10 mouse cellular contexts compared by ENCODE assay signal in the genomic region with DNA sequence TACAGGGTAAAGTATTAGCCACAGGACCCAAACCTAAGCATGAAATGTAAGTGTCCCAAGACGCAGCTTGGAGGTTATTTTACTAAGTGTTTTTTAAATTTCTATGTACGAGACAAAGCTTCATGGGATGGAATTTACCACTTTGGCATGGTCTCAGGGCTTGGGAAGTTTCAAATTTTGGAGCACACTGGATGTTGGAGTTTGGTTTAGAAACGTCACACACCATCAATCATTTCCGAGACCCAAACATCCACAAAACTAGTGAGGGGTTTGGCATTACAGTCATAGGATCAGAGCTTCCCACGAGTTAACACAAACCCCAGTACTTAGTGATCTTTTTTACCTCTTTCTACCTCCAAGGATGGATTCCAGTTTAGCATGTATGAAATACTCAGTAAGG. TPM values are rescaled to one million over a fixed set of nuclear protein-coding genes. Genes with fewer than 3 reads are reported as not detected.
DNase-seq lines count a peak whose midpoint lies in the region; ATAC-seq lines count a peak whose summit lies in the region.
"Had no signal": no experiment of that assay in that cellular context is flagged by ENCODE, and none has a peak within 500 bp of the region (broad histone marks: within the 10 kb centered on the region; RNA-seq: fewer than 3 reads in every experiment).

No protein-coding gene starts in this region.

- H3K27ac ChIP-seq in hindbrain, embryonic 12.5 days, result peak overlapping the region; percentile 35; the same call in 1 of the 2 replicates
- H3K27ac ChIP-seq in hindbrain, embryonic 11.5 days (ENCODE audit: low read depth, low read length), result no peak overlapping the region
- H3K27ac ChIP-seq in embryonic facial prominence, embryonic 10.5 days (replicated peaks), result peak overlapping the region; percentile 81
- peak overlapping the region; percentile 78 for H3K27ac ChIP-seq in embryonic facial prominence, embryonic 14.5 days (replicated peaks; ENCODE audit: low read depth, low read length)
- peak overlapping the region; percentile 83 for H3K27ac ChIP-seq in liver, embryonic 13.5 days

- no peak overlapping the region for H3K4me2 ChIP-seq in hindbrain, embryonic 12.5 days (replicated peaks)
- H3K4me2 ChIP-seq in hindbrain, embryonic 11.5 days (replicated peaks; ENCODE audit: low read depth, low read length), result no peak overlapping the region
- H3K4me2 ChIP-seq in embryonic facial prominence, embryonic 14.5 days (ENCODE audit: low read depth, low read length), result peak overlapping the region; percentile 27; the same call in 1 of the 2 replicates
- peak overlapping the region; percentile 74 for H3K4me2 ChIP-seq in liver, embryonic 13.5 days
- H3K4me2 ChIP-seq: midbrain, embryonic 12.5 days had no signal

- no peak overlapping the region for H3K4me3 ChIP-seq in hindbrain, embryonic 12.5 days
- no peak overlapping the region for H3K4me3 ChIP-seq in hindbrain, embryonic 11.5 days (ENCODE audit: low read depth, low read length)
- H3K4me3 ChIP-seq in embryonic facial prominence, embryonic 10.5 days, result no peak overlapping the region
- no peak overlapping the region for H3K4me3 ChIP-seq in embryonic facial prominence, embryonic 14.5 days (ENCODE audit: low read depth, low read length)
- peak overlapping the region; percentile 45 for H3K4me3 ChIP-seq in liver, embryonic 13.5 days (replicated peaks)
- H3K4me3 ChIP-seq: midbrain, embryonic 12.5 days had no signal

- H3K9me3 ChIP-seq in hindbrain, embryonic 12.5 days (replicated peaks), result no peaks in the 10 kb centered on the region
- H3K9me3 ChIP-seq in hindbrain, embryonic 11.5 days (ENCODE audit: control insufficient read depth, low read length), result no peaks in the 10 kb centered on the region
- no peaks in the 10 kb centered on the region for H3K9me3 ChIP-seq in embryonic facial prominence, embryonic 10.5 days
- no peaks in the 10 kb centered on the region for H3K9me3 ChIP-seq in embryonic facial prominence, embryonic 14.5 days (ENCODE audit: control insufficient read depth, low read length)
- H3K9me3 ChIP-seq in liver, embryonic 13.5 days (replicated peaks), result no peaks in the 10 kb centered on the region
- H3K9me3 ChIP-seq: midbrain, embryonic 12.5 days had no signal

- no peak for ATAC-seq in hindbrain, embryonic 12.5 days (ENCODE audit: low FRiP score)
- no peak for ATAC-seq in hindbrain, embryonic 11.5 days (ENCODE audit: low FRiP score)
- peak; percentile 41; the same call in 1 of the 2 replicates for ATAC-seq in embryonic facial prominence, embryonic 14.5 days (ENCODE audit: low read depth)
- ATAC-seq in liver, embryonic 13.5 days (ENCODE audit: low read depth), result no peak
- ATAC-seq: forebrain, embryonic 14.5 days had no signal

- H3K9ac ChIP-seq in hindbrain, embryonic 12.5 days, result no peak overlapping the region
- no peak overlapping the region for H3K9ac ChIP-seq in hindbrain, embryonic 11.5 days (ENCODE audit: low read depth, low read length)
- 0 out of 2 replicates have a peak overlapping the region, but pooled peaks have one; percentile 39 for H3K9ac ChIP-seq in embryonic facial prominence, embryonic 14.5 days (ENCODE audit: low read depth, low read length)
- peak overlapping the region; percentile 65 for H3K9ac ChIP-seq in liver, embryonic 13.5 days
- H3K9ac ChIP-seq: midbrain, embryonic 12.5 days had no signal

- H3K36me3 ChIP-seq in hindbrain, embryonic 12.5 days, result no peaks in the 10 kb centered on the region
- no peaks in the 10 kb centered on the region for H3K36me3 ChIP-seq in hindbrain, embryonic 11.5 days (ENCODE audit: control insufficient read depth, insufficient read depth, low read length)
- no peaks in the 10 kb centered on the region for H3K36me3 ChIP-seq in embryonic facial prominence, embryonic 10.5 days (replicated peaks)
- H3K36me3 ChIP-seq in embryonic facial prominence, embryonic 14.5 days (ENCODE audit: control insufficient read depth, insufficient read depth, low read length), result no peaks in the 10 kb centered on the region
- no peaks in the 10 kb centered on the region for H3K36me3 ChIP-seq in liver, embryonic 13.5 days
- H3K36me3 ChIP-seq: midbrain, embryonic 12.5 days had no signal

- no peak for DNase-seq in hindbrain, embryonic 11.5 days (ENCODE audit: low spot score)
- DNase-seq in embryonic facial prominence, embryonic 10.5 days (ENCODE audit: low spot score), result no peak
- DNase-seq in embryonic facial prominence, embryonic 14.5 days (ENCODE audit: low spot score), result no peak
- DNase-seq in liver, embryonic 13.5 days, result no peak
- DNase-seq in thymus, postnatal 25 days, result no peak
- no peak for DNase-seq in gastrocnemius, postnatal 10 days
- DNase-seq: cerebellum, postnatal 36 days had no signal

- H3K4me1 ChIP-seq in hindbrain, embryonic 12.5 days, result peaks cover 19% of the 10 kb centered on the region
- no peaks in the 10 kb centered on the region for H3K4me1 ChIP-seq in hindbrain, embryonic 11.5 days (replicated peaks; ENCODE audit: control insufficient read depth, insufficient read depth, low read length)
- peaks cover 57% of the 10 kb centered on the region for H3K4me1 ChIP-seq in embryonic facial prominence, embryonic 10.5 days
- peaks cover 43% of the 10 kb centered on the region for H3K4me1 ChIP-seq in embryonic facial prominence, embryonic 14.5 days (ENCODE audit: control insufficient read depth, insufficient read depth, low read length)
- H3K4me1 ChIP-seq in liver, embryonic 13.5 days (replicated peaks), result peaks cover 100% of the 10 kb centered on the region

- 77% methylated on average over 5 of the region's 5 CpGs for WGBS in hindbrain, embryonic 12.5 days
- WGBS in hindbrain, embryonic 11.5 days, result 81% methylated on average over 5 of the region's 5 CpGs
- 85% methylated on average over 5 of the region's 5 CpGs for WGBS in embryonic facial prominence, embryonic 10.5 days
- 58% methylated on average over 5 of the region's 5 CpGs for WGBS in embryonic facial prominence, embryonic 14.5 days
- WGBS in liver, embryonic 13.5 days (ENCODE audit: insufficient replicate concordance), result 56% methylated on average over 5 of the region's 5 CpGs

- H3K27me3 ChIP-seq in hindbrain, embryonic 12.5 days, result no peaks in the 10 kb centered on the region
- H3K27me3 ChIP-seq in hindbrain, embryonic 11.5 days (ENCODE audit: control insufficient read depth, insufficient read depth, low read length), result no peaks in the 10 kb centered on the region
- H3K27me3 ChIP-seq in embryonic facial prominence, embryonic 10.5 days (replicated peaks; ENCODE audit: low read depth, poor library complexity, severe bottlenecking), result no peaks in the 10 kb centered on the region
- no peaks in the 10 kb centered on the region for H3K27me3 ChIP-seq in embryonic facial prominence, embryonic 14.5 days (replicated peaks; ENCODE audit: control insufficient read depth, insufficient read depth, low read length)
- no peaks in the 10 kb centered on the region for H3K27me3 ChIP-seq in liver, embryonic 13.5 days
- H3K27me3 ChIP-seq: midbrain, embryonic 12.5 days had no signal

RNA-seq across cellular contexts. Expression of a gene that starts 28.6 kb away (rescaled TPM):
- 41.0 and 41.1 TPM in 2 replicates for polyA plus RNA-seq in hindbrain, embryonic 12.5 days (2016; fragmentation: Nextera tagmentation; extraction: Ambion mirVana)
- polyA plus RNA-seq in hindbrain, embryonic 11.5 days (2014; fragmentation: Nextera tagmentation; extraction: Ambion mirVana), result 66.4 and 73.5 TPM in 2 replicates
- polyA plus RNA-seq in embryonic facial prominence, embryonic 10.5 days (2016; fragmentation: Nextera tagmentation; extraction: Ambion mirVana), result 105 and 112 TPM in 2 replicates
- polyA plus RNA-seq in embryonic facial prominence, embryonic 14.5 days (2014; fragmentation: Nextera tagmentation; extraction: Ambion mirVana), result 45.5 and 55.6 TPM in 2 replicates
- 107 and 133 TPM in 2 replicates for polyA plus RNA-seq in liver, embryonic 13.5 days (2015; fragmentation: Nextera tagmentation; extraction: Ambion mirVana)
- total RNA-seq in gastrocnemius, postnatal 10 days (2021), result 1 to 10 TPM; 3.9 to 4.8 TPM

Comparison
In these comparisons a context has a peak if more than half of its experiments do, and no peak if none do; other contexts are left out.
1. H3K4me2 ChIP-seq: peak in embryonic facial prominence, embryonic 14.5 days (single experiment) and liver, embryonic 13.5 days (single experiment); none in hindbrain, embryonic 12.5 days (single experiment) and hindbrain, embryonic 11.5 days (single experiment).
2. H3K9ac ChIP-seq: peak in embryonic facial prominence, embryonic 14.5 days (single experiment) and liver, embryonic 13.5 days (single experiment); none in hindbrain, embryonic 12.5 days (single experiment) and hindbrain, embryonic 11.5 days (single experiment).